Mouse (Mus musculus) liver, embryonic 16.5 days (tissue): ENCODE results near the gene Atad1. TPM values are rescaled to one million over a fixed set of nuclear protein-coding genes. Genes with fewer than 3 reads are reported as not detected.

Experiments
- ATAC-seq: fragments of 200-750 bp; cut with Nextera tagmentation; 2 replicates; pipeline ENCODE4 v1.8.0; 2017; ENCODE audit warnings: low read depth, mild to moderate bottlenecking, moderate number of reproducible peaks, moderate library complexity
- H3K27ac ChIP-seq: fragments of 300-500 bp; sonication (generic); 2 replicates; pipeline ENCODE4 v1.5.1; 2014; ENCODE audit warnings: mild to moderate bottlenecking, low read length
- H3K27me3 ChIP-seq: fragments of 300-500 bp; sonication (generic); 2 replicates; pipeline ENCODE4 v1.6.1; 2014; ENCODE audit warnings: low read depth, low read length, mixed read lengths; ENCODE audit not compliant: control insufficient read depth, insufficient read depth
- H3K36me3 ChIP-seq: fragments of 300-500 bp; sonication (generic); 2 replicates; pipeline ENCODE4 v1.6.1; 2014; ENCODE audit warnings: mild to moderate bottlenecking; ENCODE audit not compliant: control insufficient read depth, insufficient read depth
- H3K4me1 ChIP-seq: fragments of 300-500 bp; sonication (generic); 2 replicates; pipeline ENCODE4 v1.6.1; 2014; ENCODE audit warnings: low read depth, low read length, mixed read lengths; ENCODE audit not compliant: control insufficient read depth
- H3K4me2 ChIP-seq: fragments of 300-500 bp; sonication (generic); 2 replicates; pipeline ENCODE4 v1.6.1; 2014; ENCODE audit warnings: low read depth, low read length, mixed read lengths
- H3K4me3 ChIP-seq: fragments of 300-500 bp; sonication (generic); 2 replicates; pipeline ENCODE4 v1.5.1; 2014; ENCODE audit warnings: low read depth, mild to moderate bottlenecking, low read length
- H3K9ac ChIP-seq: fragments of 300-500 bp; sonication (generic); 2 replicates; pipeline ENCODE4 v1.6.1; 2014; ENCODE audit warnings: low read depth, low read length
- H3K9me3 ChIP-seq: fragments of 300-500 bp; sonication (generic); replicated peaks from 2 replicates; pipeline ENCODE4 v1.6.1; 2016; ENCODE audit warnings: low read length; ENCODE audit not compliant: control insufficient read depth
- WGBS: fragments of 180-500 bp; shearing (Covaris S2); extraction: QIAGEN DNeasy Blood & Tissue Kit; methylation state at CpG from one replicate; pipeline ENCODE4 v1.1.7; 2014; ENCODE audit not compliant: insufficient replicate concordance; 5-methylcytosine and 5-hydroxymethylcytosine counted together
- polyA plus RNA-seq: library from polyadenylated mRNA; unstranded; fragments of >200 nt; fragmentation: Nextera tagmentation; extraction: Ambion mirVana; gene quantifications from 2 replicates; pipeline ENCODE4 v1.2.1, GENCODE M21; 2015

Atad1 gene
- polyA plus RNA-seq, 1 experiment from 2014 or later = 20.8 TPM

DNA sequence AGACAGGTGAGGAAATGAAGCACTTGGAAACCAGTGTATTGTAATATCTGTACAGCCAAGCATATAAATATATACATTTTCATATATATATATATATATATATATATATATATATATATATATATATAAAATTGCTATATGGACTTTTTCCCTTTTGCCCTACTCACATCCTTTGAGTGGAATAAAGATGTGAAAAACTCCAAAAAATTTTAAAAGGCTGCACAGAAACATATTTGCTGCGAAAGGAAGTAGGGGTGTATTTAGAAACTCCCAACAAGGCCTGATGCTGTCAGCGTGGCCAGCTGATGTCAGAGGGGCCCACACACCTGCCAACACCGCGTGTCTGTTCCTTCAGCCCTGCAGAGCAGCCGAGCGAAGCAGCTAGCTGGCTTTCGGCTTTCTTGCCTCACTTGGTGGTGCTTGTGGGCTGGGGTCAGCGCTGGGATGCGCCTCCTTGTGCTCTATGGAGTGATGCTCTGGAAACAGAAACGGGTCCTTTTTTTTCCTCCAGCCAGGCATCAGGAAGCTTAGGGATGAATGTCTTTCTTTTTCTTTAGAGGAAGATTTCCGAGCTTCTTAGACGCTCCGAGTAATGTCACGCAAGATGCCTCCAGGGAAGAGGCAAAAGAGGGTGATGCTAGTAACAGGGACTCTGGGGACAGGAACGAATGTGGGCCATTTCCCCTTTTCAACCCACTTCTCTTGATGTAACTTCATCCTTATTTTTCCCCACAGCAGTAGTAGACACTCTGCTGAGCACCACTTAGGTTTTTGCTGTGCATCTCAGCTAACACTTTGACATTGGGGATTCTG lies 14.8 kb upstream of the Atad1 start:
- 37% methylated on average over 15 of the region's 15 CpGs for WGBS
- Histone ChIP-seq H3K27me3 (peaks cover 3% of the 10 kb centered on the region; the same call in 1 of the 2 replicates), H3K27ac (no peak overlapping the region), H3K9ac (no peak overlapping the region), H3K4me1 (peaks cover 16% of the 10 kb centered on the region), H3K9me3 (no peaks in the 10 kb centered on the region), H3K36me3 (no peaks in the 10 kb centered on the region), H3K4me3 (no peak overlapping the region), H3K4me2 (peak overlapping the region; percentile 100; the same call in 1 of the 2 replicates)
- no peak for ATAC-seq

DNA sequence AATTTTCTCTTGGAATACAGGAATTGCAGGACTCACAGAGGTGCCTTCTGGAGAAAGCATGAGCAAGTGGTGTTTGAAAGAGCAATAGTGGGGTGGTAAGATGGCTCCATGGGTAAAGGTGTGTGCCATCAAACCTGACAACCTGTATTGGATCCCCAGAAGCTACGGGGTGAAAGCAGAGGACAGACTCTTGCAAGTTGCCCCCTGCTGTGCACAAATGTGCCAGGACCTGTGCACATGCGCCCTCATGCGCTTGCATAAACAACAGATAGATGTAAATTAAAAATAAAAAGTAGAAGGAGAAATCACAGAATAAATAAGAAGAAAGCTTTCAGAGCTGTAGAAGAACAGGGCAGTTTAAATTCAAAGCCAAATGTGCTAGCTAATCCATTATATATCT lies 13.8 kb upstream of the Atad1 start:
- H3K27me3 ChIP-seq = peaks cover 3% of the 10 kb centered on the region; the same call in 1 of the 2 replicates
- H3K4me3 ChIP-seq = no peak overlapping the region
- H3K9me3 ChIP-seq = no peaks in the 10 kb centered on the region
- WGBS = 75% methylated on average over 3 of the region's 3 CpGs
- H3K36me3 ChIP-seq = no peaks in the 10 kb centered on the region
- no peak overlapping the region for H3K4me2 ChIP-seq
- H3K9ac ChIP-seq = no peak overlapping the region
- peaks cover 13% of the 10 kb centered on the region for H3K4me1 ChIP-seq
- H3K27ac ChIP-seq = no peak overlapping the region
- no peak for ATAC-seq

DNA sequence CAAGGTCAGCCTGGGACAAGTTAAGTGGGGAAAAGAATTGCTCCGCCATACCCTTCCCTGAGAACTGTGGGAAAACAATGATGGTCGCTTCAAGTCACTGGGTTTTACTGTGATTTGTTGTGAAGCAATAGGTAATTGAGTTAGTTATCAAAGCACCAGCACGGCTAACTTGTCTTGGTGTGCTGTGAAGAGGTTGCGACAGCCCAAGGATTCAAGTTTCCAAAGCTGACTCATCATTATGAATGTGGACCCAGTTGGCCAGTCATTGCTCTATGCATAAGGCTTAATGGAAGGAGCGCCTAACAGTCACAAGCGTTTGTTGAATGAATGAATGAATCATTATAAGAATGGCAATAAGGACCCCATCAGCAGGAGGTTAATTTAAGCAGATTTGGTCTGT lies 12.8 kb upstream of the Atad1 start:
- H3K9ac ChIP-seq = no peak overlapping the region
- H3K4me1 ChIP-seq = peaks cover 13% of the 10 kb centered on the region
- WGBS = 71% methylated on average over 6 of the region's 6 CpGs
- H3K27ac ChIP-seq = no peak overlapping the region
- H3K36me3 ChIP-seq = no peaks in the 10 kb centered on the region
- peaks cover 3% of the 10 kb centered on the region; the same call in 1 of the 2 replicates for H3K27me3 ChIP-seq
- ATAC-seq = no peak
- H3K4me2 ChIP-seq = no peak overlapping the region
- no peaks in the 10 kb centered on the region for H3K9me3 ChIP-seq
- no peak overlapping the region for H3K4me3 ChIP-seq

DNA sequence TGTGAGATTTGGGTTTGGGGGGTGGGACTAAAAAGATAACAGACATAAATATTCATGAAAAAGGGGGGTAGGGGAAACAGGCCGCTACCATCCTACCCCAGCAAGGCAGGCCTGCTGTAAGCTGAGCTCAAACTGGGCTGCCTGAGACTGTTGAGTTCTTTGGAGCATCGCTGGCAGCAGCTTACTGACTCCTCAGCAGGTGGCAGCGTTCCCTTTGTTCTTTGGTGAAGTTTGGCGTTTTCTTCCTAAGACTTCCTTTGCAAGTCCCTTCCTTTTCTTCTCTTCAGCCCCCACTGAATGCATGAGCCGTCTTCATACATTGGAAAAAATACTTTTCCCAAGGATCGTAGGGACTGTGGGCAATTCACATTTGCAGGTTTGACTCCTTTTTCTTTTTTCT lies 9.8 kb upstream of the Atad1 start:
- Histone ChIP-seq H3K27me3 (peaks cover 2% of the 10 kb centered on the region; the same call in 1 of the 2 replicates), H3K9me3 (no peaks in the 10 kb centered on the region), H3K4me3 (no peak overlapping the region), H3K9ac (no peak overlapping the region), H3K4me1 (peaks cover 2% of the 10 kb centered on the region), H3K36me3 (no peaks in the 10 kb centered on the region), H3K27ac (no peak overlapping the region), H3K4me2 (no peak overlapping the region)
- 31% methylated on average over 6 of the region's 6 CpGs for WGBS
- ATAC-seq = no peak

DNA sequence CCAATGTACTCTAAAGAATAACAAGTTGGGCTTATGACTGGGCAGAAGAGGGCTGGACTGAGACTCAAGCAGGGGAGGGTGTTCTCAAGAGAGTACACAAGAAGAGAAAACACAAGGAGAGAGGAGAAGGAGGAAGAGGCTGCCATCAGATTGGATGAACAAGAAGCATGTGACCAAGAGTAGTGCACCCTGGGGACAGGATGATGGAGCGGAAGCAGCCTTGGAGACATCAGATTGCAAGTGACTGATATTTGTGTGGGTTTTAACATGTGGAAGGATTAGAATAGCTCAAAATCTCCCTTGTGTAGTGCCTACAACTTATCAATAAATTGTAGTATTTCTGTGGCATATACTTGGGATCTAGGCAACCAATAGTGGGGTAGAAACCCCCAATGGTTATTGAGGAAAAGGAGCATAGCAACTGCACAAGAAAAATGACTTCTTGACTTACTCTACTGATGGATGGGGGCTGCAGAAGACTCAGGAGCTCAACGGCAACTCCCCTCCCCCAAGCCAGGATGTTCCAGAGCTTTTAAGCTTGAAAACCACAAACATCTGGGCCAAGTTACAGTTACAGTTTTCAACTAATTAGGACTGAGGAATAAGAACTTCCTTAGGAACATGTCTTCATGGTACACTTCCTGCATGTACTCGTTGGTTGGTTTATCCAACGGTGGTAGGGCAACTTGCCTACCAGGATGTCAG lies 1.2 kb upstream of the Atad1 start:
- Histone ChIP-seq H3K36me3 (no peaks in the 10 kb centered on the region), H3K4me1 (no peaks in the 10 kb centered on the region), H3K27ac (no peak overlapping the region), H3K9me3 (no peaks in the 10 kb centered on the region), H3K4me2 (no peak overlapping the region), H3K9ac (no peak overlapping the region), H3K27me3 (no peaks in the 10 kb centered on the region), H3K4me3 (no peak overlapping the region)
- no peak for ATAC-seq
- WGBS = 33% methylated on average over 4 of the region's 4 CpGs

DNA sequence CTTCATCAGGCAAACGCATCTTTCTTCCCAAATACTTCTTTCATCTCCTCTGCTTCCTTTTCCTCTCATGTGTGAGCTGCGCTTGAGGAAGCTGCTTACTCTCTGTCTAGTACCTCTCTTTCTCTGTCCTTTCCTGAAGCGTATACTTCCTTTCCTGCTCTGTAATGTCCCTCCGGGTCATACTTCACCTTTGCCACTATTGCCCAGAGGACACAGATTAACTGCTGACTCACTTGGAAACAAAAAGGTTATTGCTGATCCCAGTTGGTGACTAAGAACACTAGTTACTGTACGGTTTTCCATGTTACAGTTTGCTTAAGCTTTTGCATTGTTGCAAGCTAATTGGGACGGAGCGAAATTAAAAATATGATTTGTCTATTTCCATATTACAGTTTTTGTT lies 1.7 kb downstream of the Atad1 start:
- no peaks in the 10 kb centered on the region for H3K36me3 ChIP-seq
- H3K27ac ChIP-seq = no peak overlapping the region
- no peak overlapping the region for H3K9ac ChIP-seq
- H3K4me2 ChIP-seq = no peak overlapping the region
- no peaks in the 10 kb centered on the region for H3K4me1 ChIP-seq
- WGBS = 61% methylated on average over 7 of the region's 7 CpGs
- H3K9me3 ChIP-seq = no peaks in the 10 kb centered on the region
- ATAC-seq = no peak
- H3K4me3 ChIP-seq = no peak overlapping the region
- H3K27me3 ChIP-seq = no peaks in the 10 kb centered on the region

DNA sequence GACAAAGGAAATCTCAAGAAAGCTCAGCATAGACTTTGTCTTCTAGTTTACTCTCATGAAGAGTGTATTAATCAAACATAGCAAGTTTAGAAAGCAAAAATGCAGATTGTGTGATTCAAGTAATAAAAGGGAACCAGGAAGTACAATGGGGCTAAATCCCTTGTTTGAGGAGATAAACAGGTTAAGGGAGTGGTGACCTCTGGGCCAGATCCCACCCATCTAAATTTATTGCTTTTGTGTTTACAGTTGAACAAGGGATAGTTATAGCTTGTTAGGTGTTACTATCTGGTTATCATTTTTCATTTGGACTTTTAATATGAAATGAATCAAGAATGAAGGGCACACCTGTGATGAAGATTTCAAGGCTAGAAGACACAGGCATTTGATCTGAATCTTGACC lies 6.7 kb downstream of the Atad1 start:
- no peaks in the 10 kb centered on the region for H3K9me3 ChIP-seq
- ATAC-seq = no peak
- no peak overlapping the region for H3K27ac ChIP-seq
- H3K4me1 ChIP-seq = no peaks in the 10 kb centered on the region
- no peaks in the 10 kb centered on the region for H3K36me3 ChIP-seq
- no peak overlapping the region for H3K9ac ChIP-seq
- H3K4me2 ChIP-seq = no peak overlapping the region
- no peak overlapping the region for H3K4me3 ChIP-seq
- H3K27me3 ChIP-seq = no peaks in the 10 kb centered on the region

DNA sequence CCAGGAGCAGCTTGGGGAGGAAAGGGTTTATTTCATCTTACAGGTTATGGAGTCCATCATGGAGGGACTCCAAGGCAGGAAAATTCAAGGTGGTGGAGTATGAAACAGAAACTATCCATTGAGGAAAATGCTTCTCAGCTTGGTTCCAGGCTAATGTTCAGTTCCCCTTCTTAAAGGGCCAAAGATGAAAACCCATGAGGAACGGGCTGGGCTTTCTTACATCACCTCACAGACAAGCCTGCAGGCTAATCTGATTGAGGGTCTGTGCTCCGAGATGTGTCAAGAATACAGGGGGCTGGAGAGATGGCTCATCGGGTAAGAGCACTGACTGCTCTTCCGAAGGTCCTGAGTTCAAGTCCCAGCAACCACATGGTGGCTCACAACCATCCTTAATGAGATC lies 9.8 kb downstream of the Atad1 start:
- Histone ChIP-seq H3K4me2 (no peak overlapping the region), H3K27me3 (peaks cover 7% of the 10 kb centered on the region), H3K9me3 (no peaks in the 10 kb centered on the region), H3K4me1 (no peaks in the 10 kb centered on the region), H3K4me3 (no peak overlapping the region), H3K36me3 (no peaks in the 10 kb centered on the region), H3K9ac (no peak overlapping the region), H3K27ac (no peak overlapping the region)
- no peak for ATAC-seq
- WGBS = 65% methylated on average over 4 of the region's 4 CpGs
